Mouse (Mus musculus): Measurements from ENCODE around the gene Usmg5. TPM values are rescaled to one million over a fixed set of nuclear protein-coding genes. Genes with fewer than 3 reads are reported as not detected.
"Not testable (repeated sequence)": the region's sequence is repeated elsewhere in the genome, so short reads cannot be mapped to it uniquely, and the experiment has no call there.

Gene Usmg5
- 2,224 and 2,366 TPM in 2 replicates for polyA plus RNA-seq (2015; fragmentation: Nextera tagmentation; extraction: Ambion mirVana)

- peak within 1 kb of the TSS; percentile 77 for H3K4me3 ChIP-seq (ENCODE audit: low read length)
- H3K27ac ChIP-seq (ENCODE audit: low read length) = peak within 1 kb of the TSS; percentile 84
- H3K36me3 ChIP-seq (ENCODE audit: control insufficient read depth, insufficient read depth) = peaks cover 14% of the 10 kb centered on the region
- peak; percentile 99 for ATAC-seq (replicated peaks; ENCODE audit: extremely low read depth, insufficient read depth, low FRiP score)
- peak within 1 kb of the TSS; percentile 91 for H3K9ac ChIP-seq (ENCODE audit: low read length)
- no peaks in the 10 kb centered on the region for H3K27me3 ChIP-seq (ENCODE audit: control insufficient read depth, insufficient read depth, low read length)
- no peaks in the 10 kb centered on the region for H3K9me3 ChIP-seq (replicated peaks; ENCODE audit: control insufficient read depth, low read length)
- H3K4me1 ChIP-seq (ENCODE audit: control insufficient read depth, insufficient read depth, low read length) = peaks cover 26% of the 10 kb centered on the region
- H3K4me2 ChIP-seq (ENCODE audit: low read depth, low read length) = peak within 1 kb of the TSS; percentile 94
- under 1% methylated on average over 56 of the region's 56 CpGs for WGBS
Observed at GRCm38 (mm10) chr19:47090550-47091156, at the start of gene Usmg5, which contains the start of gene Pdcd11. Usmg5 (minus strand) TSS chr19:47090647. Pdcd11 (plus strand) TSS chr19:47090768.

- H3K4me3 ChIP-seq (ENCODE audit: low read length); H3K27me3 ChIP-seq (ENCODE audit: control insufficient read depth, insufficient read depth, low read length); H3K9ac ChIP-seq (ENCODE audit: low read length); H3K4me2 ChIP-seq (ENCODE audit: low read depth, low read length); ATAC-seq (replicated peaks; ENCODE audit: extremely low read depth, insufficient read depth, low FRiP score); H3K36me3 ChIP-seq (ENCODE audit: control insufficient read depth, insufficient read depth); H3K27ac ChIP-seq (ENCODE audit: low read length); H3K9me3 ChIP-seq (replicated peaks; ENCODE audit: control insufficient read depth, low read length): not testable (repeated sequence)
- H3K4me1 ChIP-seq (ENCODE audit: control insufficient read depth, insufficient read depth, low read length) = peaks cover 19% of the 10 kb centered on the region
- 36% methylated on average over 7 of the region's 7 CpGs for WGBS
Observed at GRCm38 (mm10) chr19:47139611-47140010, 49.2 kb upstream of the Usmg5 start.

GRCm38 (mm10) chr19:47137771-47138421, 47.4 kb upstream of the Usmg5 start, which contains the start of gene Calhm2:
Calhm2 (minus strand) TSS chr19:47138294.
- peak within 1 kb of the TSS; percentile 86 for H3K9ac ChIP-seq (ENCODE audit: low read length)
- no peaks in the 10 kb centered on the region for H3K9me3 ChIP-seq (replicated peaks; ENCODE audit: control insufficient read depth, low read length)
- peak within 1 kb of the TSS; percentile 82 for H3K4me2 ChIP-seq (ENCODE audit: low read depth, low read length)
- H3K27ac ChIP-seq (ENCODE audit: low read length) = peak within 1 kb of the TSS; percentile 85
- peak; percentile 71 for ATAC-seq (replicated peaks; ENCODE audit: extremely low read depth, insufficient read depth, low FRiP score)
- 2% methylated on average over 28 of the region's 28 CpGs for WGBS
- no peaks in the 10 kb centered on the region; the same call in 1 of the 2 replicates for H3K27me3 ChIP-seq (ENCODE audit: control insufficient read depth, insufficient read depth, low read length)
- H3K4me3 ChIP-seq (ENCODE audit: low read length) = peak within 1 kb of the TSS; percentile 59
- H3K4me1 ChIP-seq (ENCODE audit: control insufficient read depth, insufficient read depth, low read length) = peaks cover 19% of the 10 kb centered on the region
- H3K36me3 ChIP-seq (ENCODE audit: control insufficient read depth, insufficient read depth) = peaks cover 4% of the 10 kb centered on the region

- peak overlapping the region; percentile 85 for H3K27ac ChIP-seq (ENCODE audit: low read length)
- peaks cover 19% of the 10 kb centered on the region for H3K4me1 ChIP-seq (ENCODE audit: control insufficient read depth, insufficient read depth, low read length)
- H3K9me3 ChIP-seq (replicated peaks; ENCODE audit: control insufficient read depth, low read length) = no peaks in the 10 kb centered on the region
- H3K36me3 ChIP-seq (ENCODE audit: control insufficient read depth, insufficient read depth) = peaks cover 8% of the 10 kb centered on the region
- H3K4me2 ChIP-seq (ENCODE audit: low read depth, low read length) = peak overlapping the region; percentile 82
- H3K4me3 ChIP-seq (ENCODE audit: low read length) = peak overlapping the region; percentile 59
- WGBS = 17% methylated on average over 6 of the region's 6 CpGs
- peak overlapping the region; percentile 86 for H3K9ac ChIP-seq (ENCODE audit: low read length)
- H3K27me3 ChIP-seq (ENCODE audit: control insufficient read depth, insufficient read depth, low read length) = no peaks in the 10 kb centered on the region; the same call in 1 of the 2 replicates
- ATAC-seq (replicated peaks; ENCODE audit: extremely low read depth, insufficient read depth, low FRiP score) = peak; percentile 34; the same call in 1 of the 2 replicates
Observed at GRCm38 (mm10) chr19:47137051-47137581, 46.7 kb upstream of the Usmg5 start.

- no peaks in the 10 kb centered on the region; the same call in 1 of the 2 replicates for H3K27me3 ChIP-seq (ENCODE audit: control insufficient read depth, insufficient read depth, low read length)
- peaks cover 12% of the 10 kb centered on the region for H3K36me3 ChIP-seq (ENCODE audit: control insufficient read depth, insufficient read depth)
- ATAC-seq (replicated peaks; ENCODE audit: extremely low read depth, insufficient read depth, low FRiP score) = no peak
- no peak overlapping the region for H3K4me2 ChIP-seq (ENCODE audit: low read depth, low read length)
- H3K9ac ChIP-seq (ENCODE audit: low read length) = no peak overlapping the region
- no peak overlapping the region for H3K4me3 ChIP-seq (ENCODE audit: low read length)
- H3K9me3 ChIP-seq (replicated peaks; ENCODE audit: control insufficient read depth, low read length) = no peaks in the 10 kb centered on the region
- 86% methylated on average over 5 of the region's 5 CpGs for WGBS
- peaks cover 19% of the 10 kb centered on the region for H3K4me1 ChIP-seq (ENCODE audit: control insufficient read depth, insufficient read depth, low read length)
- no peak overlapping the region for H3K27ac ChIP-seq (ENCODE audit: low read length)
Observed at GRCm38 (mm10) chr19:47136170-47136569, 45.7 kb upstream of the Usmg5 start.

GRCm38 (mm10) chr19:47135568-47135967, 45.1 kb upstream of the Usmg5 start:
- Histone ChIP-seq H3K36me3 (ENCODE audit: control insufficient read depth, insufficient read depth) (peaks cover 18% of the 10 kb centered on the region), H3K9me3 (replicated peaks; ENCODE audit: control insufficient read depth, low read length) (no peaks in the 10 kb centered on the region), H3K27me3 (ENCODE audit: control insufficient read depth, insufficient read depth, low read length) (no peaks in the 10 kb centered on the region; the same call in 1 of the 2 replicates), H3K27ac (ENCODE audit: low read length) (no peak overlapping the region), H3K4me3 (ENCODE audit: low read length) (no peak overlapping the region), H3K9ac (ENCODE audit: low read length) (no peak overlapping the region), H3K4me2 (ENCODE audit: low read depth, low read length) (no peak overlapping the region), H3K4me1 (ENCODE audit: control insufficient read depth, insufficient read depth, low read length) (peaks cover 19% of the 10 kb centered on the region)
- whole genome bisulfite sequencing = 90% methylated on average over 17 of the region's 17 CpGs
- no peak for ATAC-seq (replicated peaks; ENCODE audit: extremely low read depth, insufficient read depth, low FRiP score)

GRCm38 (mm10) chr19:47133161-47133560, 42.7 kb upstream of the Usmg5 start:
- H3K4me2 ChIP-seq (ENCODE audit: low read depth, low read length) = no peak overlapping the region
- no peaks in the 10 kb centered on the region for H3K9me3 ChIP-seq (replicated peaks; ENCODE audit: control insufficient read depth, low read length)
- peaks cover 40% of the 10 kb centered on the region for H3K36me3 ChIP-seq (ENCODE audit: control insufficient read depth, insufficient read depth)
- WGBS = 82% methylated on average over 7 of the region's 7 CpGs
- ATAC-seq (replicated peaks; ENCODE audit: extremely low read depth, insufficient read depth, low FRiP score) = no peak
- peaks cover 13% of the 10 kb centered on the region for H3K4me1 ChIP-seq (ENCODE audit: control insufficient read depth, insufficient read depth, low read length)
- no peak overlapping the region for H3K27ac ChIP-seq (ENCODE audit: low read length)
- H3K9ac ChIP-seq (ENCODE audit: low read length) = no peak overlapping the region
- H3K27me3 ChIP-seq (ENCODE audit: control insufficient read depth, insufficient read depth, low read length) = no peaks in the 10 kb centered on the region
- H3K4me3 ChIP-seq (ENCODE audit: low read length) = no peak overlapping the region

- no peak overlapping the region for H3K27ac ChIP-seq (ENCODE audit: low read length)
- H3K4me2 ChIP-seq (ENCODE audit: low read depth, low read length) = no peak overlapping the region
- H3K9ac ChIP-seq (ENCODE audit: low read length) = no peak overlapping the region
- no peaks in the 10 kb centered on the region for H3K4me1 ChIP-seq (ENCODE audit: control insufficient read depth, insufficient read depth, low read length)
- ATAC-seq (replicated peaks; ENCODE audit: extremely low read depth, insufficient read depth, low FRiP score) = no peak
- H3K4me3 ChIP-seq (ENCODE audit: low read length) = no peak overlapping the region
- H3K36me3 ChIP-seq (ENCODE audit: control insufficient read depth, insufficient read depth) = peaks cover 60% of the 10 kb centered on the region
- no peaks in the 10 kb centered on the region for H3K9me3 ChIP-seq (replicated peaks; ENCODE audit: control insufficient read depth, low read length)
- no peaks in the 10 kb centered on the region for H3K27me3 ChIP-seq (ENCODE audit: control insufficient read depth, insufficient read depth, low read length)
- 92% methylated on average over 15 of the region's 15 CpGs for WGBS
Observed at GRCm38 (mm10) chr19:47130551-47131125, 40.2 kb upstream of the Usmg5 start.

Measured in heart, embryonic 16.5 days (tissue).